Comparison of ENCODE assay signal across 27 mouse cellular contexts in the genomic region with DNA sequence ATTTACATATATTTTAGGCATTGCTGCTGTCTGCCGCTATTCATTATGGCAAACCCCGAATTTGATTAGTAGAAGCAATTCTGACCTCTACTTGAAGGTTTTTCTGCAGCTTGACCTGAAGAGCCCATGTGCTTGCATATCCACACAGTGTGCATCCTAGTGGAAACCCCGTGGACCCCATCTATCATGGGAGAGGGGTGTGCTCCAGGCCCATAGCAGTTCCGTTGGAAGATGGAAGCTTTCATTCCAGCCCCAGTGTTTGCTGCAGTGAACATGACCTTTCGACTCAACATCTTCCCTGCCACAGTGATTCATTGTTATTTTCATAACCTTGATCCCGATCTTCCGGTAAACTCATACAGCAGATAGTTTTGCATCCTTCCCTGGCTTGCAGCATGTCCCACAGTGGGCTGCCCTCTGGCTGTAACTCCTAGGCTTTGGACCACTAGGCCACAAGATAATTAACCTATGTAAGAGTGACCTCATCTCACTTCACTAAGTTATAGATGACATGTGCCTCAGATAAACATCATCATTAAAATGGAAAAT.
DNase-seq lines count a peak whose midpoint lies in the region; ATAC-seq and TF ChIP-seq lines count a peak whose summit lies in the region.
"Had no signal": no experiment of that assay in that cellular context is flagged by ENCODE, and none has a peak within 500 bp of the region (broad histone marks: within the 10 kb centered on the region; RNA-seq: fewer than 3 reads in every experiment).

No protein-coding gene starts in this region.

- H3K4me3 ChIP-seq in kidney, adult 2 months (ENCODE audit: insufficient read depth, low read depth, low read length) = no peak overlapping the region
- no peak overlapping the region for H3K4me3 ChIP-seq in neural tube, embryonic 12.5 days
- no peak overlapping the region for H3K4me3 ChIP-seq in neural tube, embryonic 15.5 days (replicated peaks)
- H3K4me3 ChIP-seq: erythroblast, embryonic 14.5 days; heart, embryonic 13.5 days; hindbrain, embryonic 10.5 days; hindbrain, embryonic 15.5 days; liver, embryonic 12.5 days; midbrain, embryonic 13.5 days; stomach, embryonic 15.5 days had no signal

- H3K27ac ChIP-seq in kidney, adult 2 months (ENCODE audit: insufficient read depth, low read depth, low read length) = no peak overlapping the region
- no peak overlapping the region for H3K27ac ChIP-seq in neural tube, embryonic 12.5 days
- no peak overlapping the region for H3K27ac ChIP-seq in neural tube, embryonic 15.5 days (replicated peaks)
- H3K27ac ChIP-seq: heart, embryonic 13.5 days; hindbrain, embryonic 10.5 days; hindbrain, embryonic 15.5 days; liver, embryonic 12.5 days; macrophage; midbrain, embryonic 13.5 days; stomach, embryonic 15.5 days had no signal

- H3K4me1 ChIP-seq in kidney, adult 2 months (ENCODE audit: control insufficient read depth, insufficient read depth, low read length) = no peaks in the 10 kb centered on the region
- H3K4me1 ChIP-seq in neural tube, embryonic 12.5 days = no peaks in the 10 kb centered on the region
- no peaks in the 10 kb centered on the region for H3K4me1 ChIP-seq in neural tube, embryonic 15.5 days
- H3K4me1 ChIP-seq: heart, embryonic 13.5 days; hindbrain, embryonic 10.5 days; hindbrain, embryonic 15.5 days; liver, embryonic 12.5 days; midbrain, embryonic 13.5 days; stomach, embryonic 15.5 days had no signal

- ATAC-seq in neural tube, embryonic 12.5 days (ENCODE audit: low FRiP score, low read depth) = peak; percentile 25; the same call in 1 of the 2 replicates
- no peak for ATAC-seq in neural tube, embryonic 15.5 days (ENCODE audit: low FRiP score)
- ATAC-seq: CD4-positive, CD25-positive, alpha-beta regulatory T cell, adult 4 months; forebrain, postnatal 0 days; inflammation-experienced regulatory T-cells, adult 6 months; liver, embryonic 12.5 days; liver, postnatal 0 days; midbrain, embryonic 13.5 days had no signal

- no peaks in the 10 kb centered on the region for H3K9me3 ChIP-seq in neural tube, embryonic 12.5 days
- H3K9me3 ChIP-seq in neural tube, embryonic 15.5 days (replicated peaks) = no peaks in the 10 kb centered on the region
- H3K9me3 ChIP-seq: heart, embryonic 13.5 days; hindbrain, embryonic 10.5 days; hindbrain, embryonic 15.5 days; liver, embryonic 12.5 days; midbrain, embryonic 13.5 days; stomach, embryonic 15.5 days had no signal

- TF ChIP-seq CTCF in kidney, adult 2 months (conservative IDR thresholded peaks at IDR 0.05; ENCODE audit: insufficient read depth, insufficient read length, low read depth, low read length) = no peak

- no peaks in the 10 kb centered on the region for H3K36me3 ChIP-seq in kidney, adult 2 months (ENCODE audit: control insufficient read depth, insufficient read depth, low read length)
- no peaks in the 10 kb centered on the region for H3K36me3 ChIP-seq in neural tube, embryonic 12.5 days
- no peaks in the 10 kb centered on the region for H3K36me3 ChIP-seq in neural tube, embryonic 15.5 days
- H3K36me3 ChIP-seq: hindbrain, embryonic 10.5 days; hindbrain, embryonic 15.5 days; liver, embryonic 12.5 days; midbrain, embryonic 13.5 days; stomach, embryonic 15.5 days had no signal

- peak; percentile 48 for DNase-seq in kidney, adult 2 months
- DNase-seq in kidney, postnatal 10 days = no peak
- DNase-seq in adrenal gland, postnatal 36 days = peak; percentile 41 to 45
- DNase-seq in layer of hippocampus, postnatal 25 days (ENCODE audit: extremely low spot score in 1 of 2, low spot score in 1 of 2) = no peak
- DNase-seq in cerebellum, adult 18-20 months = no peak
- DNase-seq: cerebellum, adult 9-11 months; forebrain, postnatal 0 days; heart, postnatal 10 days; layer of hippocampus, postnatal 36 days; left cerebral cortex, postnatal 4 days; liver, postnatal 0 days; lung, postnatal 10 days; retina, postnatal 1 day; right cerebral cortex, postnatal 25 days; thymus, postnatal 14 days had no signal

- H3K9ac ChIP-seq in neural tube, embryonic 12.5 days = no peak overlapping the region
- no peak overlapping the region for H3K9ac ChIP-seq in neural tube, embryonic 15.5 days (replicated peaks)
- H3K9ac ChIP-seq: forebrain, postnatal 0 days; heart, embryonic 13.5 days; hindbrain, embryonic 15.5 days; liver, embryonic 12.5 days; liver, postnatal 0 days; midbrain, embryonic 13.5 days; stomach, embryonic 15.5 days had no signal

- no peaks in the 10 kb centered on the region for H3K27me3 ChIP-seq in kidney, adult 2 months (replicated peaks; ENCODE audit: control insufficient read depth, insufficient read depth, low read length)
- no peaks in the 10 kb centered on the region for H3K27me3 ChIP-seq in neural tube, embryonic 12.5 days (replicated peaks)
- no peaks in the 10 kb centered on the region for H3K27me3 ChIP-seq in neural tube, embryonic 15.5 days (replicated peaks)
- H3K27me3 ChIP-seq: heart, embryonic 13.5 days; hindbrain, embryonic 15.5 days; liver, embryonic 12.5 days; midbrain, embryonic 13.5 days; stomach, embryonic 15.5 days had no signal

- no peak overlapping the region for H3K4me2 ChIP-seq in neural tube, embryonic 12.5 days (replicated peaks)
- H3K4me2 ChIP-seq in neural tube, embryonic 15.5 days = no peak overlapping the region
- H3K4me2 ChIP-seq: heart, embryonic 13.5 days; hindbrain, embryonic 15.5 days; liver, embryonic 12.5 days; midbrain, embryonic 13.5 days; stomach, embryonic 15.5 days had no signal

- no peak for TF ChIP-seq POLR2A in kidney, adult 2 months (IDR thresholded peaks at IDR 0.05; ENCODE audit: low read depth, low read length)

- WGBS in kidney, adult 2 months = 38% methylated on average over 7 of the region's 7 CpGs
- 77% methylated on average over 7 of the region's 7 CpGs for WGBS in neural tube, embryonic 12.5 days
- WGBS in neural tube, embryonic 15.5 days = 74% methylated on average over 7 of the region's 7 CpGs

Comparison
In these comparisons a context has a peak if more than half of its experiments do, and no peak if none do; other contexts are left out.
1. DNase-seq: peak in kidney, adult 2 months (single experiment) and adrenal gland, postnatal 36 days (2 of 2); none in kidney, postnatal 10 days (single experiment), layer of hippocampus, postnatal 25 days (0 of 2) and cerebellum, adult 18-20 months (0 of 2).